ENCODE assay signal across 8 mouse cellular contexts in the genomic region with DNA sequence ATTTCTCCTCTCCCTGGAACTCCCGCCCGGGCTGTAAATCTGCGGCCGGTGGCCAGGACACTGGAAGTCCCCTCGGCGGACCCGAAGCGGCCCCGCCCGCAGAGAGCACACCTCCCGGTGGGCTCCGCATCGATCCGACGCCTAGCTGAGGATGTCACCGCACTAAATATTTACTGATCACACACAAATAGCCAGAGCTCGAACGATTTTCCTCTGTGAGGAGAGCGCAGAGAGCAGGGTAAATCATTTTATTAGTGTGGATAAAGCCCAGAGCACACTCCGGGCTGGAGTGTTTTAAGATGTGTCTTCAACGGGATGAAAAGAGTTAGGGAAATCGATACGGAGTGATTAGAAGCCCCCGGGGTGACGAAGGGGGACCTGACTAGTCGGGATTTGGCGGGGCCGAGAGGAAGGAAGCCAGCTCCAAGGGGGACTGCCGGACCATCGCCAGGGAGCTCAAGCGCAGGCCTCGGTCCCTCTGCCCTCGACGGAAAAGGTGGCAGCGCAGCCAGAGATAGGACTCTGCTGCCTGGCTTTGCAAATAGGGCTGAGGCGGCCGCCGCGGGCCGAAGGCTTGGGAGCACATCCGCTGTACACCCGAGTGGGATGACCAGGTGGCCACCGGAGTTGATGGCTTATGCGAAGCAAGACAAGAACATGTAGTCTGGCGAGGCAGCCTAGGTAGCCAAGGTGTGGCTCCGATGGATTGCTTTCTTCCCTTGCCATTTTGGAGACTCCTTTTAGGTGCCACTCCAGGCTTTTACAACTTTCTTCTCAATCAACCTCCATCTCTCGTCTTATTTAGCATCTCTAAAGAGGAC. TPM values are rescaled to one million over a fixed set of nuclear protein-coding genes. Genes with fewer than 3 reads are reported as not detected.
DNase-seq lines count a peak whose midpoint lies in the region; ATAC-seq and TF ChIP-seq lines count a peak whose summit lies in the region.

No protein-coding gene starts in this region.

- under 1% methylated on average over 47 of the region's 47 CpGs for WGBS in embryonic facial prominence, embryonic 11.5 days
- WGBS in hindbrain, embryonic 13.5 days, result 1% methylated on average over 47 of the region's 47 CpGs
- 1% methylated on average over 47 of the region's 47 CpGs for WGBS in limb, embryonic 14.5 days
- 2% methylated on average over 47 of the region's 47 CpGs for WGBS in neural tube, embryonic 14.5 days

- peak overlapping the region; percentile 59 for H3K4me2 ChIP-seq in embryonic facial prominence, embryonic 11.5 days (ENCODE audit: low read depth, low read length)
- H3K4me2 ChIP-seq in hindbrain, embryonic 13.5 days, result peak overlapping the region; percentile 65
- H3K4me2 ChIP-seq in limb, embryonic 14.5 days (replicated peaks; ENCODE audit: low read depth, low read length, severe bottlenecking), result peak overlapping the region; percentile 78
- H3K4me2 ChIP-seq in neural tube, embryonic 14.5 days (ENCODE audit: low read depth, low read length), result peak overlapping the region; percentile 49

- peaks cover 6% of the 10 kb centered on the region; the same call in 1 of the 2 replicates for H3K4me1 ChIP-seq in embryonic facial prominence, embryonic 11.5 days (ENCODE audit: control insufficient read depth, insufficient read depth, low read length)
- H3K4me1 ChIP-seq in hindbrain, embryonic 13.5 days (replicated peaks), result peaks cover 40% of the 10 kb centered on the region
- peaks cover 20% of the 10 kb centered on the region for H3K4me1 ChIP-seq in limb, embryonic 14.5 days (ENCODE audit: control insufficient read depth, insufficient read depth, low read length)
- peaks cover 3% of the 10 kb centered on the region; the same call in 1 of the 2 replicates for H3K4me1 ChIP-seq in neural tube, embryonic 14.5 days (ENCODE audit: control insufficient read depth, insufficient read depth, low read length)

- H3K9ac ChIP-seq in embryonic facial prominence, embryonic 11.5 days (replicated peaks; ENCODE audit: low read length), result peak overlapping the region; percentile 57
- H3K9ac ChIP-seq in hindbrain, embryonic 13.5 days, result peak overlapping the region; percentile 72
- peak overlapping the region; percentile 47 for H3K9ac ChIP-seq in limb, embryonic 14.5 days (ENCODE audit: low read depth, low read length, severe bottlenecking)
- peak overlapping the region; percentile 43; the same call in 1 of the 2 replicates for H3K9ac ChIP-seq in neural tube, embryonic 14.5 days (replicated peaks; ENCODE audit: low read depth, low read length)

- peak; percentile 40 to 52 for DNase-seq in cerebellum, postnatal 10 days
- no peak for DNase-seq in cerebellum, adult 11 months
- DNase-seq in embryonic facial prominence, embryonic 11.5 days (ENCODE audit: low spot score), result peak; percentile 27
- no peak for DNase-seq in limb, embryonic 14.5 days (ENCODE audit: low spot score)
- DNase-seq in left cerebral cortex, adult 8-10 months (ENCODE audit: low spot score in 2 of 2), result no peak

- TF ChIP-seq POLR2A in limb, embryonic 14.5 days (IDR thresholded peaks at IDR 0.05; ENCODE audit: borderline replicate concordance, extremely low read depth, insufficient read depth, insufficient read length), result no peak

- H3K4me3 ChIP-seq in embryonic facial prominence, embryonic 11.5 days (ENCODE audit: low read depth, low read length), result peak overlapping the region; percentile 34
- peak overlapping the region; percentile 40 for H3K4me3 ChIP-seq in hindbrain, embryonic 13.5 days
- peak overlapping the region; percentile 39 for H3K4me3 ChIP-seq in limb, embryonic 14.5 days (replicated peaks; ENCODE audit: low read length)
- H3K4me3 ChIP-seq in neural tube, embryonic 14.5 days (ENCODE audit: low read depth, low read length), result peak overlapping the region; percentile 24

- no peak for ATAC-seq in embryonic facial prominence, embryonic 11.5 days (replicated peaks; ENCODE audit: insufficient number of reproducible peaks, low FRiP score, low TSS enrichment, low read depth)
- ATAC-seq in hindbrain, embryonic 13.5 days (ENCODE audit: low FRiP score), result no peak; the same call in 1 of the 2 replicates
- ATAC-seq in limb, embryonic 14.5 days (ENCODE audit: low FRiP score, low read depth), result no peak
- no peak for ATAC-seq in neural tube, embryonic 14.5 days (ENCODE audit: low read depth)
- no peak for ATAC-seq in CD4-positive, CD25-positive, alpha-beta regulatory T cell, adult 4 months

- H3K27ac ChIP-seq in embryonic facial prominence, embryonic 11.5 days (replicated peaks; ENCODE audit: low read depth, low read length), result peak overlapping the region; percentile 64
- peak overlapping the region; percentile 85 for H3K27ac ChIP-seq in hindbrain, embryonic 13.5 days
- H3K27ac ChIP-seq in limb, embryonic 14.5 days (replicated peaks; ENCODE audit: low read depth, low read length), result no peak overlapping the region
- peak overlapping the region; percentile 23; the same call in 1 of the 2 replicates for H3K27ac ChIP-seq in neural tube, embryonic 14.5 days (ENCODE audit: low read depth, low read length)

- H3K36me3 ChIP-seq in embryonic facial prominence, embryonic 11.5 days (replicated peaks; ENCODE audit: control insufficient read depth, insufficient read depth, low read depth, low read length), result no peaks in the 10 kb centered on the region
- no peaks in the 10 kb centered on the region for H3K36me3 ChIP-seq in hindbrain, embryonic 13.5 days
- H3K36me3 ChIP-seq in limb, embryonic 14.5 days (ENCODE audit: control insufficient read depth, insufficient read depth, low read length), result no peaks in the 10 kb centered on the region
- H3K36me3 ChIP-seq in neural tube, embryonic 14.5 days (ENCODE audit: control insufficient read depth, insufficient read depth, low read length), result no peaks in the 10 kb centered on the region

- no peaks in the 10 kb centered on the region for H3K9me3 ChIP-seq in embryonic facial prominence, embryonic 11.5 days (replicated peaks; ENCODE audit: control insufficient read depth, low read length)
- no peaks in the 10 kb centered on the region for H3K9me3 ChIP-seq in hindbrain, embryonic 13.5 days
- no peaks in the 10 kb centered on the region for H3K9me3 ChIP-seq in limb, embryonic 14.5 days (ENCODE audit: control insufficient read depth, low read length)
- no peaks in the 10 kb centered on the region for H3K9me3 ChIP-seq in neural tube, embryonic 14.5 days (ENCODE audit: control insufficient read depth, low read length)

- peaks cover 13% of the 10 kb centered on the region for H3K27me3 ChIP-seq in embryonic facial prominence, embryonic 11.5 days (ENCODE audit: control insufficient read depth, insufficient read depth, low read length)
- H3K27me3 ChIP-seq in hindbrain, embryonic 13.5 days, result peaks cover 66% of the 10 kb centered on the region
- H3K27me3 ChIP-seq in limb, embryonic 14.5 days (ENCODE audit: control insufficient read depth, insufficient read depth, low read length), result peaks cover 64% of the 10 kb centered on the region
- peaks cover 22% of the 10 kb centered on the region for H3K27me3 ChIP-seq in neural tube, embryonic 14.5 days (ENCODE audit: control insufficient read depth, insufficient read depth, low read length)

RNA-seq across cellular contexts. Expression of a gene that starts 3.4 kb away (rescaled TPM):
- 106 and 114 TPM in 2 replicates for polyA plus RNA-seq in embryonic facial prominence, embryonic 11.5 days (2014; fragmentation: Nextera tagmentation; extraction: Ambion mirVana)
- polyA plus RNA-seq in hindbrain, embryonic 13.5 days (2015; fragmentation: Nextera tagmentation; extraction: Ambion mirVana), result 118 and 134 TPM in 2 replicates
- 80.2 and 134 TPM in 2 replicates for polyA plus RNA-seq in limb, embryonic 14.5 days (2012; rRNA removed)
- polyA plus RNA-seq in limb, embryonic 14.5 days (2014; fragmentation: Nextera tagmentation; extraction: Ambion mirVana), result 54.7 and 60.8 TPM in 2 replicates
- polyA plus RNA-seq in neural tube, embryonic 14.5 days (2014; fragmentation: Nextera tagmentation; extraction: Ambion mirVana), result 72.9 and 89.2 TPM in 2 replicates
- not detected for polyA plus RNA-seq in CD4-positive, CD25-positive, alpha-beta regulatory T cell, adult 4 months (2017; shearing (Covaris generic))
- total RNA-seq in left cerebral cortex, adult 8-10 months (2022), result 10 to 100 TPM; 20.1 to 32.6 (median 27.2) TPM

Comparison
In these comparisons a context has a peak if more than half of its experiments do, and no peak if none do; other contexts are left out.
1. DNase-seq: peak in cerebellum, postnatal 10 days (2 of 2) and embryonic facial prominence, embryonic 11.5 days (single experiment); none in cerebellum, adult 11 months (single experiment), limb, embryonic 14.5 days (single experiment) and left cerebral cortex, adult 8-10 months (0 of 2).
2. RNA of a gene that starts 3.4 kb away (polyA plus RNA-seq): 118 to 134 TPM in hindbrain, embryonic 13.5 days, 106 to 114 TPM in embryonic facial prominence, embryonic 11.5 days, 54.7 to 134 TPM in limb, embryonic 14.5 days and 72.9 to 89.2 TPM in neural tube, embryonic 14.5 days; not detected in CD4-positive, CD25-positive, alpha-beta regulatory T cell, adult 4 months; every median in the first group is over 10 times any median in the second.
3. Peak in every context shown above with its lines, with median percentiles within 50 percentile points of each other: H3K4me2 ChIP-seq, H3K4me3 ChIP-seq and H3K9ac ChIP-seq.